Mouse (Mus musculus) lung, postnatal 4 days (tissue): Measurements from ENCODE around the gene Igsf9.

Experiments used
- DNase-seq, 2 experiments: peaks; one replicate each; pipeline ENCODE4 v3.0.0; 2021

Gene Igsf9

DNA sequence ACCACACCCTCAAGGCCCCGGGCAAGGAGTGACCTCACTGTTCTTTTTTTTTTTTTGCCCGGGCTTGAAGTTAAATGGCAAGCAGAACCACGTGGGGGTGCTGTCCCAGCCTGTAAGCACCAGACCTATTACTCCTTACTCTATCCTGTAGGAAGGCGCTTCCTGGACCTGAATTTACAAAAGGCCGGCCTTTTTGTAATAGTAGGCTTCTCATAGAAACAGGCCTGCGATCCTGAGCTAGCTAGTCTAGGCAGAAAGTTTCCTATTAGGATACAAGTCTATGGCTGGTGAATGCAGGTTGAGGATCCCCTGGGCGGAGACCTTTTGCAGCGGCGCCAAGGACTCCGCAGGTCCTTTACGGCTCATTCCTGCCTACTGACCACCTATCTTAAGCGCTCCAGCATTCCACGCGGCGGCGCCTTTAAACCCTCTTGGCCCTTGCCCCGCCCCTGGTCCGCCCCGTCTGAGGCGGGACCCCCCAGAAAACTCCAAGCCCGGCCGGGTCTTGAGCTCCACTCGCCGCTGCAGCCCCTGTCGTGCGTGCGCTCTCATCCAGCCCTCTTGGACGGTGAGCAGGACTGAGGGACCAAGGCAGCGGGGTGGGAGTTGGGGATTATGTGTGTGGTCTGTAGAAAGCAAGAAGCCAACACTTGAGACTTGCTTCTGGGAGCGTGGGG, 18.3 kb downstream of the Igsf9 start, which contains the start of gene Tagln2:
Gene Tagln2 (plus strand): TSS at position 283 of the 677 bp plus-strand sequence.
- DNase-seq: peak; percentile 94 to 95

DNA sequence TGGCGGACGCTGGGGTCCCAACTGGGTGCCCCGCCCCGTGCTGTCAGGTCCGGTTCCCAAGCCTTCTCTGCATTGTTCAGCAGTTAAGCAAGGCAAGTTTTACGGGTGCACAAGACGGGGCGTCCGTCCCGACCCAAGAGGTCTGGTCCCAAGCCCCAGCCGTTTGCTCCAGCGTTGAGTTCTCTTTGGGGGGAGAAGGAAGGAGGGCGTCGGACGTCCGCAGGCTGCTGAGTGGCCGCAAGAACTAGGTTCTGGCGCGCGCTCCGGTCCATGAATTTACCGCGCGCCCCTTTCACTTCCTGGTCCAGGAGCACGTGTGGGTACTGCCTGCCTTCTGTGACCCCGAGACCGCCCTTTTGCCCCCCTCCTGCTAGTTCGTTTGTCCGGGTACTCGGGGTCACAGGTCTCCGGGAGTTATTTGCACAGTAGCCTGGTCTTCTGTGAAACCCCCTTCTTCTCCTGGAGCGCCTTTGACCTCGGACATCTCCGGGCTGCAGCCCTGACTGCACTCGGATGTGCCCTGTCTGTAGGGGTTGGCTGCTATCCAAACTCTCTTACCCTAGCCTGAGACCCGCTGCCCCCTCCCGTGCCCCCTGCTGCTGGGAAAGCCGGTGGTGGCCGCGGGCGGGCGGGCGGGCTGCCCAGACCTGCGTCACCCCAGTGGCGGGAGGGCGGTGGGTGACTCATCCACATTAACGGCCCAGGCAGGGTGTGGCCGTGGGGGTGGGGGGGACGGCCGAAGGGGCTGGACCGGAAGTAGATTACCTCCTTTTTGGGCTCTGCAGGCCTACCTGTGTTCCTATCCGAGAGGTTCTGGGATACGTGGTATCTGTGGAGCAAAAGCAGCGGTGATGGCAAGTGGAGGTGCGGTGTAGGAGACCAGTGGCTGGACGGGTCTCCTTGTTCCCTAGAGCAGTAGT, 19.1 kb downstream of the Igsf9 start:
- DNase-seq: peak; percentile 87 to 89

DNA sequence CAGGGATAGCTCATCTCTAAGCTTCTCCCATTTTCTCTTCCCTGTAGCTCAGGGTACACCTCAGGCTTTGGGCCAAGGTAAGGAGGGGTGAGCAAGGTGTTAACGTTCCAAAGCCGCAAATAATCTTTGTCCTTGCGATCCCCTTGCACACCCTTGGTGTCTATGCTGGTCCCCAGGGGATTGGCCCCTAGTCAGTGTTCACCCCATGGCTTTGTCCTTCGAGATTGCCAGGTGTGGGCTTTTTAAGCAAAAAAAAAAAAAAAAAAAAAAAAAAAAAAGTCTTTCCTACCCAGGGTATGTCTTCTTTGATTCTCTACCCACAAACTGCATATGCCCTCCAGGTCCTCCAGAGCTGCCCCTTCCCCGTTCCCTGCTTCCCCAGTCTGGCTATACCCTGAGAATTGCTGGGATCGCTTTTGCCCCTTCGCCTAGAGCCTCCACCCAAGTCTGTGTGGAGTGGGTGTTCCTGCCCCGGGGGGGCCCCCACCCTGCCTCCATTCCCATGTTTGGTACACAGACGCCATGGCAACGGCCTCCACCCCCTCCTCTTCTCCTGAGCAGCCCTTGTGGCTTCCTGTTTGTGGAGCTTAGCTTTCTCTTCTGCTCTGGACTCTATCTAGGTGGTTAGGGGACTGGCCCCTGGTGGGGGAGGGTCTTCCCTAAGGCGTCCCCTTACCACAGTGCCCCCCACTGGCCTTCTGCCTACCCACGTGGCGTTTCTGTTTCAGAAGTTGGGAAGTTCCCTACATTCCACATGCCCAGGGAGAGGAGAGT, 20.0 kb downstream of the Igsf9 start:
- peak; percentile 91 to 94 for DNase-seq

DNA sequence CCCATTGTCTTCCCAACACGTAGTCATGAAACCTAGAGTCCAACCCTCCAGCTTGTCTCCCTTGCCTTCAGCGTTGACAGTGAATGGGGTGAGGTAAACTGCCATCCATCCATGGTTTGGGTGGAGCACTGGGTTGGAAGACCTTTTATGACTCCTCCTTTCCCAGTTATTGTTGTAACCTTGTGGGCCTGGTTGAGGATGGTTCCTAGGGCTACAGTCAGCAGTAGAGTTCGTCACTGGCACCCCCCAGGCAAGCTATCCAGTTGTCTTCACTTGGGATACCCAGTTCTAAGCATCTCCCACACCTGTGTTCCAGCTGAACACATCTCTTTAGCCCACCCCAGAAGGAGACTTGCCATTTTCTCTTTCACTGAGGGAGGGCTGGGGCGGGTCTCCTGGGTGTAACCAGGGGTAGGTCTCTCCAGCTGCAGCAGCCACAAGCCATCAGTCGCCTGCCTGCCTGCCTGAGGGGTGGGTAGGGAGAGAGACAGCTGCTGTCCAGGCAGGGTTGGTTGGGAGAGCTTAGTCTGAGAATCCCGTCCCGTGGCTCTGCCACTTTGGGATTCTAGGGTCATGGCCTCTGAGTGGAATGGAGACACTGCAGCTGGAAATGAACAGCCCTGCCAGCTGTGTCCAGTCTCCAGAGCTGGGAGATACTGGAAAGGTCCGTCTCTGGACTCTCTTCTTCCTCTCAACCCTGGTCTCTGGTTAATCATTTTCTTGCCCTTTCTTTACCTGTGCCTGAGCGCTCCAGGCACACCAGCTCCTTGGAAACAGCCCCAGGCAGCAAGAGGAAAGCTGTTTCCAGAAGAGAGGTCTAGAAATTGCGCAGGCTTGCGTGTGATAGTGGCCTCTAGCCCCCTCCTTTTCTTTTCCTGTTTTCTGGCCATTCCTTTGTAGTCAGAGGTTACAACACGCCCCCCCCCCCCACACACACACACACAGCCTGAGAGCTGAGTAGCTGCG, 20.8 kb downstream of the Igsf9 start:
- DNase-seq: peak; percentile 77 to 92

DNA sequence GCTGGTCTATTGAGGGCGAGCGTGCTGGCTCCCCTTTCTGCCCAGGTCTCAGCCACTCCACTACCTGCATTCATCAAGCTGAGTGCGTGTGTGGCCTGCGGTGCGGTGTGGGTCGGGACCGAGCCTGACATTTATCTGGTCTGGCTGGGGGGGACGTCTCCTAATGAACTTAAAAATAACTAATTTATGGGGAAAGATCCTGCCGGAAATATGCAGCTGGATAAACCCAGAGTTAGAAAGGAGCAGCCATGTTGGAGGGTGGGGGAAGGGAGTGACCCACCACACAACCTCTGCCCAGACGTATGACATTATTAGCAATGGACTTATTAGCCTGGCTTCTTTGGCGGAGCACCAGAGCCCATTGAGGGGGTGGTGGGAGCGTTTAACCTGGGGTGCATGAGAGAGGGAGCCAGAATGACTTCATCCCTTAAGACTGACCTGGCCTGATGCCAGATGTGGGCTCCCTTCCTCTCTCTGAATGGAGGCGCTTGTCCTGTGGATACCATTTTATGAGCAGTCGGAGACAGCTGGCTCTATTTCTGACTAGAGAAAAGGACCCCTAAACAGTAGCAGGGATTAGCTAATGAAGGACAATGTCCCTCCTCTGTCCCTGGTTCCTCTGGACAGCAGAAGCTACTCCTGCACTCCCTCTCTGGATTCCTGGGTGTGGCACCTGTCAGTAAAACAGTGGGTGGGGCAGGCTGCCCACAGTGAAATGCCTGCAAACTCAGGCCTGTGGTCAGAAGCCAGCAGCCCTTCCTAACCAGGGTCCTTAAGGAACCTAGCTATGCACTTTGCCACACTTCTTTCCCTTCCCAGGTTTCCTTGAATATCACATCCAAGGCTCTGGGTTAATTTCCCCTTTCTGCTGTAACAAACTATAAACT, 21.8 kb downstream of the Igsf9 start:
- peak; percentile 81 to 86 for DNase-seq

DNA sequence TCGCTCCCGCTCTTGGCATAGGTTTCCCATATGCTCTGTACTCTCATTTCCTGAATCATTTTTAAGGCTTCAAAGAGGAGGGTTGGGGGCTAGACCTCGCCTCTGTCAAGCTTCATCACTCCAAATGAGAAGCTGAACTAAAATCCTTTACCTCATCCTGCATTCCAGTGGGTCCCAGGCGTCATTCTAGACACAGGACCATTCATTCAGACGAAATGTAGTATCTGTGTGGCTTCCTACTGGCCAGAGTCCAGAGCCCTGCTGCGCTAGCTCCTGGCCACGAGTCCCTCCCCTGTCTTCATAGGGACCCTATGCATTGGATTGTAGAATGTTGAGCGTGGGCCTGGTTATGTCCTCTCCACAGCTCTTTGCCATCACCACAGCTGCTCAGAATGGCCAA, 23.2 kb downstream of the Igsf9 start:
- no peak for DNase-seq

DNA sequence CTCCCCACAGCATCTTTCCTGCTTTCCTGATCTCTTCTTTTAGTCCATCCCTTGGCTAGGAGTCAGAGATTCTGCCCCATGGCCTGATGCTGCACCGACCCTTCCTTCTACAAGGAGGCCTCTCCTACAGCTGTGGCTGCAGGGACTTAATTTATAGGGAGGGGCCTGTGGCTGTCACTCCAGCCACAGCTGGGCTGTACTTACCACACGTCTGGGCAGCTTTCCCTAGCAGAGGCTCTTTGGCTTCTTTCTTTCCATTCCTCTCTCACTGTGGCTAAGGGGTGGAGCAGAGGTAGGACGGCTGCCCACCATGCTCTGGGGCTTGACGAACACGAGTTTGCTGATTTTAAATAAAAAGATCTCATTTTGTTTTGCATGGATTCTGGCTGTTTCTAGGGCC, 25.4 kb downstream of the Igsf9 start:
- DNase-seq: peak; percentile 48 to 82

DNA sequence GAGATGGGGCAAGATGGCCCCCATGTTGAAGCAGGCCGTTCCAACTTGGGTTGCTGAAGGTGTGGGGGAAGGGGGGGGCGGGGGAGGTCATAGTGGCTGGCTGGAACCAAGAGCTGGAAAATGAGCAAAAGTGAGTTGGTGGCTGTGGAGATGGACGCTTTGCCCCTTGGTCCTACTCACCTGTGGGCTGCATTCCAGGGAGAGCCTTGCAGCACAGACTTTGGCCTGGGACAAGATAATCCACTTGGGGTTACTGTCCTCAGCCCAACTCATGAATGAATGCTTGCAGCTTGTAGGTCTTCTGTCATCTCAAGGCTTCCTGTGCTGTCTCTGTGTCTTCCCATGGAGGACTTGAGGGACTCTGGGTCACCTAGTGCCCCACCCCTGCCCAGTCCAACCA, 26.1 kb downstream of the Igsf9 start:
- no peak for DNase-seq

DNA sequence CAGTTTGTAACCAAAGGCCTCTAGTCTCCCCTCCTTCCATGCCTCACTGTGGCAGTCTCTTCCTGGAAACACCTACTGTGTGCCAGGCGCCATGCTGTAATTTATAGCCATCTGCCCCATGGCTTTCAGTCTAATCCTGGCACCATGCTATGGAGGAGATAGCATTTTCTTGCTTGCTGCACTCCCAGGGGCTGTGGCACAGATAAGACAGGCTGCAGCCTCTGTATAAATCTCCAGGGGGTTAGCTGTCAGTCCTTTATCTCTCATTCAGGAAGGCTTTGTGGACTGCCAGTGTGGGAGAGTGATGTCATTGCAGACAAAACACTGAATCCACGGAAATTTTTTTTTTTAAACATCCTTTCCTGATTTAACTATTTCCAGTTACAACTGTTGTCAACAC, 26.6 kb downstream of the Igsf9 start:
- no peak for DNase-seq

DNA sequence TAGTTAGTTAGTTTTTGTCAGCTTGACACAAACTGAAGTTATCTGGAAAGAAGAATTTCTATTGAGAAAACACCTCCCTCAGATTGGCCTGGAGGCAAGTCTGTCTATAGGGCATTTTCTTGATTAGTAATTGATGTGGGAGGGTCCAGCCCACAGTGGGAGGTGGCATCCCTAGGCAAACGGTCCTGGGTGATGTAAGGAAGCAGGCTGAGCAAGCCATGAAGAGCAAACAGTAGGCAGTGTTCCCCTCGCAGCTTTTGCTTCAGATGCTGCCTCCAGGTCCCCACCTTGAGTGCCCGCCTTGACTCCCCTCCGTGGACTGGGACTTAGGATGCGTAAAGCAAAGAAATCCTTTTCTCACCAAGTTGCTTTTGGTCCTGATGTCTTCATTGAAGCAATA, 27.6 kb downstream of the Igsf9 start:
- no peak for DNase-seq

DNA sequence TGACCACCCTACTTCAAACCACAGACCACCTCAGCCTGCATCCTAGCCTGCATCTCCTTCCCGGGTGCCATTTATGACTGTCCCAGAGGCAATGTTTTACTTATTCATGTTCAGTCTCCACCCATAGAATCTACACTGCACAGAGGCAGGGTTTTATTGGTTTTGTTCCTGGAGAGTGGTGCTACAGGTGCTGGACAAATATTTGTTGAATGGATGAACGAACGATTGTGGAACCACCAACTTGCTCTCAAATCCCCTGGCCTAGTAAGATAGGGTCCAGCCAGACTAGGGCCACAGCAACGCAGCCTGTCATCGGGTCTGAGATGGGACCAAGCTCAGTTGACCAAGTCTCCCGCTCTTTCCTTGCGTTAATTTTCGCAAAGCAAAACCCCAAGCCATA, 28.4 kb downstream of the Igsf9 start:
- DNase-seq: no peak

DNA sequence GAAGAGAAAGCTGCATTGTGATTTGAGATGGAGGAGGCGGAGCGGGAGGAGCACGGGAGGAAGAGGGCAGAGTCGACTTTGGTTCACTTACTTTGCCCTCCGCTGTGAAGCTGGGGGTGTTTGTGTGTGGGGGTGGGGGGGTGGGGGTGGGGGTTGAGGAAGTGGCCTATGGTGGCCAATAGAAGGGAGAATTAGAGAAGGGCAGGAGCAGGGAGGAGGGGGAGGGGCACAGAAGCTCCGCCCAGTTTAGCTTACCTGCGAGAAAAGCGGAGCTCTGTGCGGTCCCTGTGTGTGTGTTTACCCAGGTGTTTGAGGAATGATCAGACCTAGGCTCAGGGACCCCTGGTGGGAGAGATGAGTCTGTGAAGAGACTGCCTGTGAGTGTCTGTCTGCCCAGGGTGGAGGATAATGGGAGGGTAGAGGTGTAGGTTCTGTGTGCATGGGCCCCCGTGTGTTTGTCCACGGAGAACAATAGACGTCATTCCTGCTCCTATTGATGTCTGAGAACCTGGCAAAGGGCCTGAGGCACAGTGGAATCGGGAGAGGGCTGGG, 28.9 kb downstream of the Igsf9 start:
- peak; percentile 66 to 74 for DNase-seq

DNA sequence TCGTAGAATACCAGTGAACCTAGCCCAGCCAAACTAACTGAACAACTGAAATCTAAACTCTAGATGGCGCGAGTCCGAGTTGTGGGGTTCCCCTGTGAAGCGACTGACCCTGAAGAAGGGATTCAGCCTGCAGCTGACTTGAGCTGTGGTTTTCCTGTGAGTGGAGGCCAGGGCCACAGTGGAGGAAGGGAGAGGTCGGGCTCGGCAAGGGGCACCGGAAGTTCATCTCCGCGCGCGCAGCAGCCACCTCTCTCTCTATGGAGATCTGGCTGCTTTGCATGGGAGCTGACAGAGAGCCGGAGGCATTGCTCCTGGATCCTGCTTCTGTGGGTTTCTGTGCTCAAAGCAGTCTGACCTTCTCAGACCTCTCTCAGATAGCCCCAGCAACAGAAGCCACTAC, 31.4 kb downstream of the Igsf9 start:
- DNase-seq: peak; percentile 84 to 89

DNA sequence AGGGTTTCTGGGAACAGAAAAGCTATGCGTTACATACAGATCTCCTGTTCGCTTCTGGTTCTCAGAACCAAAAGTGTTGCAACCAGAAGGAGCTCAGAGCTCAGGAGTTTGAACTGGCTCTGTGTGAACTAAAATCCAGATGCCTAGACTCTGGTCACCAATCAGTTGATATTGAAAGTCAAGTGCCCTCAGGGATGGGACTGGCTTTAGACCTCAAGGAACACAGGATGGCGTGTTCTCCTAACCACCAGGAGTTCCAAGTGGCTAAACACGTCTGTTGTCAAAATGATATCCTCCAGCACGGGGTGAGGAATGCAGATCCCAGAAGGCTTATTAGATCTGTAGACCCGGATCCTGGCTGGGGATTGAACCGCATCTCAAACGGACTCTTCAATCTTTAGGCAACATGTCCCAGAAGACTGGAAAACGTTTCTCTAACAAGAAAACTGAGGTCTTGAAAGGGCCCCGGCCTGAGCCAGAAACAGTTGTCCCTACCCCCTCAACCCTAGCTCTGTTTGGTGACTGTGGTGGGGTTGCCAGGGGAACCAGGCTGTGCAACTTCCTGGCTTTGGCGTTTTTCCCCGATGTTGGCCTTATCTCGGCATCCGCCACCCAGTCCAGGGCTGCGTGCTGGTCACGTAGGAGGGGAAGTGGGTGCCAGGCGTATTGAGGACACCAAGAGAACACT, 32.1 kb downstream of the Igsf9 start:
- DNase-seq: peak; percentile 88 to 91

DNA sequence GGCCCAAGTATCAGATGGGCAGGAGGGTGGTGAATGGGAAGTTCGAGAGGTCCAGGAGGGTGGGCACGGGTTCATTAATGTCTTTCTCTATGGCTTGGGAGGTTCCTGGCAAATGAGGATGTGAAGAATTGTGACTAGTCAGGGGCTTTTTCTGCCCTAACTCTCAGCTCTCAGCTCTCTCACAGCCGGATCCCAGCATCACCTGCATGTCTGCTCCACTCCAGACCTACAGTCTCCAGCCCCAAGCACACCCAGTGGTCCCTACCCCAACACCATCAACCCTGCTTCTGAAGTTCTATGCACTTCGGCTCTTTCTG, 32.6 kb downstream of the Igsf9 start:
- no peak for DNase-seq

DNA sequence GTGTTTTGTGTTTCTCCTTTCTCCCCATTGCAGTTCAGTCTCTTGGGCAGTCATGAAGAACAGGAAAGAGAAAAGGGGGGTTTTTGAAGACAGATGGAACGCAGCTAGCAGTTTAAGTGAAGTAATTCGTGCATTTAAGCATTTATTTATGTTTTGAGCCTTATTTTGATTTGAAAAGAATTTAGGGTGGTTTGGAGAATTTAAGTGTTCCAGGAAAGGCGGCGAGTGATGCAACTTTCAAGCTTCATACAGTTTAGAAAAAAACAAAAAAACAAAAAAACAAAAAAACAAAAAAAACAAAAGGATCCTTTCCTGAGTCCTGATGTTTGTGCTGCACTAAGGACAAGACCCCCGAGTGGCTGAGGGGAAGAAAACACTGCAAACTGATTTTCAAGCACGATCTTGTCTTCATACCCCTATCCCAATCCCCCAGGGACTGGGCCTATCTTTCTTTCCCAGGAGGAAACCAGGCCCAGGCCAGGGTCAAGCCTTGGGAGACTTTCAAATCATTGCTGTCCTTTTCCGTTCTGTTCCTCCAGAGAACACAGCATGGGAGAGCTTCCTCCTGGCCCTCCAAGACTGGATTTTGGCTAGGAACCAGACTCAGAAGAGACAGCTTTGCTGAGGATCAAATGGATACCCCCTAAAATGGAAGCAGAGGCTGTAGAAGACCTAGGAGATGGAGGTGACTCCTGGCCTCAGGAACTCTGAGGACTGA, 33.1 kb downstream of the Igsf9 start:
- DNase-seq: peak in 1 of 2 experiments; percentile 35

DNA sequence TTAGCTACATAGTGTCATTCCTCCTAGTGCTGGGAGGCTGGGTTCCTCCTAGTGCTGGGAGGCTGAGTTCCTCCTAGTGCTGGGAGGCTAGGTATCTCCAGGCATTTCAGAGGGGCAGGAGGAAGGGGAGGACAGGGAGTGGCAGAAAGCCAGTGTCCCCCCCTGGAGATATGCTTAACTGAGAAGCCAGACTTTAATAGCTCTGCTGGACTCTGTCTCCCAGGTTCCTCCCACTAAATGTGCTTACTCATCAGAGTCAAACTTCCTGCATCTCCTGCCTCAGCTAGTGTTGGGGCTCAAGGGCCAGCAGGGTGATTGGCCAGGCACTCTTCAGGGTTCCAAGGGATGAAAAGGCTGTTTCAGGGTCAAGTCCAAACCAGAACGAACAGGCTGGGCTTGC, 33.8 kb downstream of the Igsf9 start:
- no peak for DNase-seq

DNA sequence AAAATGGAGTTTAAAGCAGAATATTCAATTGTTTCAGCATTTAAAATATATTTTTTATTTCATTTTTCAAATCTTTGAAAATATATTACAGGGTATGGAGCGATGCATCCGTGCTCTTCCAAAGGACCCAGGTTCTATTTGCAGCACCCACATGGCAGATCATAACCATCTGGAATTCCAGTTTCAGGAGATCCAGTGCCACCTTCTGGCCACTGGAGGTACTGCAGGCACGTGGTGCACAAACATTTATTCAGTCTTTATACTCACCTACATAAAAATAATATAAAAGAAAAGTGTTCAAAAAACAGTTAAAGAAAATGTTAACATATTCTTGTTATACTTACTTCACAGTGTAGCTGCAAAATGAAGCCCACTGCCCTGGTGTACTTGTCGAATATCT, 36.4 kb downstream of the Igsf9 start:
- peak in 1 of 2 experiments; percentile 14 for DNase-seq

DNA sequence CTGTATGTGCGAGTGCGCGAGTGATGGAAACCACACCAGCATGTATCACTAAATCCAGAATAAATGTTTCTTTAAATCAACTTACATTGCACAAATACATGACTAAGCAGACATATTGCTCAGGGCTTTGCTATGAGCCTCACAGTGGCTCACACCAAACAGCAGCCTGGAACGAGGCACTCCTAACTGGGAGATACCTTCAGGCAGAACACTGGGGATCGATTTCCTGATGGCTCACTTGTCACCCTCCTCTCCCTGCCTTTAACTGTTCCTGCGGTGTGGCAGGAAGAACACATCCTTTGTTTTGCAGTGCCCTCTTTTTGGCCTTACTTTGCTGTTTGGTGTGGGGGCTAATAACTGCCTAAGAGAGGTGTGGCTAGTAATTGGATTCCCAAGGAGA, 38.1 kb downstream of the Igsf9 start:
- DNase-seq: no peak
